Comparison of ENCODE assay signal across 22 mouse cellular contexts in genomic region chr6:87909181-87909580, GRCm38 (mm10). TPM values are rescaled to one million over a fixed set of nuclear protein-coding genes. Genes with fewer than 3 reads are reported as not detected.
DNase-seq lines count a peak whose midpoint lies in the region; ATAC-seq and TF ChIP-seq lines count a peak whose summit lies in the region.
"Had no signal": no experiment of that assay in that cellular context is flagged by ENCODE, and none has a peak within 500 bp of the region (broad histone marks: within the 10 kb centered on the region; RNA-seq: fewer than 3 reads in every experiment).

No protein-coding gene starts in this region.

- no peaks in the 10 kb centered on the region for H3K4me1 ChIP-seq in intestine, postnatal 0 days (replicated peaks; ENCODE audit: control insufficient read depth, insufficient read depth, low read length)
- no peaks in the 10 kb centered on the region for H3K4me1 ChIP-seq in intestine, embryonic 16.5 days (ENCODE audit: control insufficient read depth, insufficient read depth, low read length)
- H3K4me1 ChIP-seq in ES-Bruce4 (ENCODE audit: control insufficient read depth, insufficient read depth, low read length) = peaks cover 11% of the 10 kb centered on the region
- H3K4me1 ChIP-seq: embryonic facial prominence, embryonic 12.5 days; embryonic facial prominence, embryonic 15.5 days; hindbrain, embryonic 15.5 days had no signal

- 92% methylated on average over 6 of the region's 6 CpGs for WGBS in intestine, postnatal 0 days
- WGBS in intestine, embryonic 16.5 days = 87% methylated on average over 6 of the region's 6 CpGs

- H3K36me3 ChIP-seq in intestine, postnatal 0 days (ENCODE audit: control insufficient read depth, insufficient read depth) = peaks cover 79% of the 10 kb centered on the region
- peaks cover 30% of the 10 kb centered on the region for H3K36me3 ChIP-seq in intestine, embryonic 16.5 days (ENCODE audit: control insufficient read depth, insufficient read depth, low read length)
- peaks cover 23% of the 10 kb centered on the region for H3K36me3 ChIP-seq in ES-Bruce4 (ENCODE audit: control insufficient read depth, insufficient read depth, low read length, poor library complexity, severe bottlenecking)

- no peak for TF ChIP-seq POLR2A in ES-Bruce4 (IDR thresholded peaks at IDR 0.05; ENCODE audit: insufficient read depth, low read length)

- 0 out of 2 replicates have a peak overlapping the region, but pooled peaks have one; percentile 1 for H3K27ac ChIP-seq in intestine, postnatal 0 days (ENCODE audit: low read depth, low read length)
- no peak overlapping the region for H3K27ac ChIP-seq in intestine, embryonic 16.5 days (ENCODE audit: low read length)
- H3K27ac ChIP-seq in ES-Bruce4 (ENCODE audit: insufficient read depth, low read length) = peak overlapping the region; percentile 75
- H3K27ac ChIP-seq: embryonic facial prominence, embryonic 12.5 days; embryonic facial prominence, embryonic 15.5 days; heart, embryonic 13.5 days; hindbrain, embryonic 12.5 days; hindbrain, embryonic 15.5 days had no signal

- DNase-seq in brain, adult 2 months (ENCODE audit: low read depth, low spot score) = peak; percentile 73
- DNase-seq in adrenal gland, postnatal 10 days = no peak
- DNase-seq in gastrocnemius, postnatal 10 days = no peak
- DNase-seq: adrenal gland, adult 2 months; adrenal gland, postnatal 25 days; cerebellum, adult 18-20 months; cerebellum, adult 9-10 months; cerebellum, postnatal 14 days; forebrain, postnatal 0 days; gastrocnemius, postnatal 14 days; heart, adult 18-20 months; kidney, adult 18-20 months had no signal

- TF ChIP-seq EP300 in ES-Bruce4 (IDR thresholded peaks at IDR 0.05; ENCODE audit: insufficient read depth, low read depth, low read length) = no peak

- H3K9me3 ChIP-seq in intestine, postnatal 0 days (ENCODE audit: control insufficient read depth) = no peaks in the 10 kb centered on the region
- no peaks in the 10 kb centered on the region for H3K9me3 ChIP-seq in intestine, embryonic 16.5 days (ENCODE audit: control insufficient read depth, low read length)
- no peaks in the 10 kb centered on the region for H3K9me3 ChIP-seq in ES-Bruce4 (replicated peaks; ENCODE audit: control insufficient read depth, insufficient read depth, low read length, poor library complexity, severe bottlenecking)
- H3K9me3 ChIP-seq: embryonic facial prominence, embryonic 12.5 days; embryonic facial prominence, embryonic 15.5 days; heart, embryonic 13.5 days; hindbrain, embryonic 12.5 days; hindbrain, embryonic 15.5 days had no signal

- H3K4me3 ChIP-seq in intestine, postnatal 0 days (ENCODE audit: low read depth, low read length) = no peak overlapping the region
- no peak overlapping the region for H3K4me3 ChIP-seq in intestine, embryonic 16.5 days (ENCODE audit: low read length)
- H3K4me3 ChIP-seq in ES-Bruce4 (ENCODE audit: low read depth, low read length) = no peak overlapping the region
- H3K4me3 ChIP-seq: embryonic facial prominence, embryonic 12.5 days; embryonic facial prominence, embryonic 15.5 days; heart, embryonic 13.5 days; hindbrain, embryonic 12.5 days; hindbrain, embryonic 15.5 days had no signal

- H3K27me3 ChIP-seq in intestine, postnatal 0 days (replicated peaks; ENCODE audit: control insufficient read depth, insufficient read depth, low read length) = no peaks in the 10 kb centered on the region
- no peaks in the 10 kb centered on the region for H3K27me3 ChIP-seq in intestine, embryonic 16.5 days (replicated peaks; ENCODE audit: control insufficient read depth, insufficient read depth, low read length)
- H3K27me3 ChIP-seq in ES-Bruce4 (ENCODE audit: control insufficient read depth, insufficient read depth, low read length, poor library complexity, severe bottlenecking) = no peaks in the 10 kb centered on the region
- H3K27me3 ChIP-seq: embryonic facial prominence, embryonic 12.5 days; embryonic facial prominence, embryonic 15.5 days; heart, embryonic 13.5 days; hindbrain, embryonic 12.5 days; hindbrain, embryonic 15.5 days had no signal

- no peak overlapping the region for H3K9ac ChIP-seq in intestine, postnatal 0 days (ENCODE audit: low read depth, low read length)
- H3K9ac ChIP-seq in intestine, embryonic 16.5 days (ENCODE audit: low read depth, low read length) = no peak overlapping the region
- no peak overlapping the region for H3K9ac ChIP-seq in ES-Bruce4 (ENCODE audit: low read depth, poor library complexity, severe bottlenecking)
- H3K9ac ChIP-seq: embryonic facial prominence, embryonic 12.5 days; embryonic facial prominence, embryonic 15.5 days; forebrain, postnatal 0 days; heart, embryonic 13.5 days; hindbrain, embryonic 12.5 days; hindbrain, embryonic 15.5 days had no signal

- TF ChIP-seq CTCF in intestine, postnatal 0 days (IDR thresholded peaks at IDR 0.05; ENCODE audit: low read depth) = no peak
- no peak for TF ChIP-seq CTCF in ES-Bruce4 (IDR thresholded peaks at IDR 0.05; ENCODE audit: low read depth, low read length)

- no peak overlapping the region for H3K4me2 ChIP-seq in intestine, postnatal 0 days (replicated peaks; ENCODE audit: low read depth)
- H3K4me2 ChIP-seq in intestine, embryonic 16.5 days (ENCODE audit: low read depth, low read length) = no peak overlapping the region
- H3K4me2 ChIP-seq: embryonic facial prominence, embryonic 12.5 days; embryonic facial prominence, embryonic 15.5 days; heart, embryonic 13.5 days; hindbrain, embryonic 12.5 days; hindbrain, embryonic 15.5 days had no signal

- ATAC-seq in intestine, postnatal 0 days = no peak
- ATAC-seq in intestine, embryonic 16.5 days = no peak
- ATAC-seq: CD4-positive, CD25-positive, alpha-beta regulatory T cell, adult 4 months; forebrain, embryonic 14.5 days; forebrain, postnatal 0 days had no signal

RNA-seq across cellular contexts. Expression of gene Hmces, which starts 4.6 kb away (rescaled TPM):
- polyA plus RNA-seq in intestine, postnatal 0 days (2015; fragmentation: Nextera tagmentation; extraction: Ambion mirVana) = 17.9 and 19.3 TPM in 2 replicates
- 31.6 and 35.6 TPM in 2 replicates for polyA plus RNA-seq in intestine, embryonic 16.5 days (2015; fragmentation: Nextera tagmentation; extraction: Ambion mirVana)
- 63.8 and 65.7 TPM in 2 replicates for polyA plus RNA-seq in ES-Bruce4 (2011; ENCODE audit: insufficient read depth, insufficient read length, low read depth, missing spikeins)
- total RNA-seq in adrenal gland, postnatal 10 days (2021) = 10 to 100 TPM; 21.1 to 25.4 TPM
- 10 to 100 TPM in 1 of 2 experiments, 1 to 10 TPM in 1; 8.1 to 11.7 TPM for total RNA-seq in gastrocnemius, postnatal 10 days (2021)

RNA-seq across cellular contexts. Expression of gene Copg1, which starts 21.6 kb away (rescaled TPM):
- 88.5 and 89.5 TPM in 2 replicates for polyA plus RNA-seq in intestine, postnatal 0 days (2015; fragmentation: Nextera tagmentation; extraction: Ambion mirVana)
- 162 and 166 TPM in 2 replicates for polyA plus RNA-seq in intestine, embryonic 16.5 days (2015; fragmentation: Nextera tagmentation; extraction: Ambion mirVana)
- 73.3 and 74.5 TPM in 2 replicates for polyA plus RNA-seq in ES-Bruce4 (2011; ENCODE audit: insufficient read depth, insufficient read length, low read depth, missing spikeins)
- 10 to 100 TPM; 86.9 to 90.3 TPM for total RNA-seq in adrenal gland, postnatal 10 days (2021)
- 10 to 100 TPM; 51.6 to 63.7 TPM for total RNA-seq in gastrocnemius, postnatal 10 days (2021)

RNA-seq across cellular contexts. Expression of gene Cnbp, which starts 58.3 kb away (rescaled TPM):
- polyA plus RNA-seq in intestine, postnatal 0 days (2015; fragmentation: Nextera tagmentation; extraction: Ambion mirVana) = 385 and 395 TPM in 2 replicates
- 831 and 949 TPM in 2 replicates for polyA plus RNA-seq in intestine, embryonic 16.5 days (2015; fragmentation: Nextera tagmentation; extraction: Ambion mirVana)
- polyA plus RNA-seq in ES-Bruce4 (2011; ENCODE audit: insufficient read depth, insufficient read length, low read depth, missing spikeins) = 466 and 481 TPM in 2 replicates
- 100 to 1,000 TPM; 395 to 399 TPM for total RNA-seq in adrenal gland, postnatal 10 days (2021)
- total RNA-seq in gastrocnemius, postnatal 10 days (2021) = 100 to 1,000 TPM; 444 to 488 TPM
